Mouse (Mus musculus): ENCODE measurements around the gene Sh3bgrl2. TPM values are rescaled to one million over a fixed set of nuclear protein-coding genes. Genes with fewer than 3 reads are reported as not detected.

The Sh3bgrl2 gene
- total RNA-seq, 1 experiment, result 13.3 TPM

GRCm38 (mm10) chr9:83591848-83592456 is 43.8 kb downstream of the Sh3bgrl2 start:
- TF ChIP-seq ZC3H11A (IDR thresholded peaks at IDR 0.05; ENCODE audit: borderline replicate concordance, low read depth, low read length), result no peak
- TF ChIP-seq ZNF384 (IDR thresholded peaks at IDR 0.05; ENCODE audit: low read depth, low read length), result no peak
- TF ChIP-seq MAFK (IDR thresholded peaks at IDR 0.05; ENCODE audit: insufficient read depth, low read depth, low read length), result no peak
- no peak for TF ChIP-seq CHD2 (IDR thresholded peaks at IDR 0.05; ENCODE audit: low read depth, low read length)
- no peak for TF ChIP-seq HCFC1 (IDR thresholded peaks at IDR 0.05; ENCODE audit: borderline replicate concordance, insufficient read depth, low read length)
- H3K9me3 ChIP-seq (ENCODE audit: control insufficient read depth, insufficient read depth, low read depth, low read length), result no peaks in the 10 kb centered on the region
- DNase-seq (ENCODE audit: low read depth, low spot score), result no peak
- H3K9ac ChIP-seq (ENCODE audit: insufficient read depth, low read depth, low read length, poor library complexity, severe bottlenecking), result no peak overlapping the region
- no peak overlapping the region for H3K4me3 ChIP-seq (ENCODE audit: insufficient read depth in 1 of 2, low read depth in 1 of 2, low read length in 2 of 2, poor library complexity in 1 of 2, severe bottlenecking in 1 of 2)
- in situ Hi-C loops (cut with MboI; ENCODE audit: low sequenced_read_pairs in 2 of 2, unreplicated experiment in 2 of 2), result no loop called here
- no peak overlapping the region for H3K27ac ChIP-seq (ENCODE audit: insufficient read depth, low read depth, low read length, poor library complexity, severe bottlenecking)
- H3K4me1 ChIP-seq (ENCODE audit: control insufficient read depth in 2 of 2, insufficient read depth in 2 of 2, low read length in 2 of 2, poor library complexity in 1 of 2), result no peaks in the 10 kb centered on the region
- no peaks in the 10 kb centered on the region for H3K36me3 ChIP-seq (ENCODE audit: control insufficient read depth, insufficient read depth, low read length, poor library complexity, severe bottlenecking)

GRCm38 (mm10) chr9:83593811-83594210 is 45.7 kb downstream of the Sh3bgrl2 start:
- in situ Hi-C loops (cut with MboI; ENCODE audit: low sequenced_read_pairs in 2 of 2, unreplicated experiment in 2 of 2), result no loop called here
- no peaks in the 10 kb centered on the region for H3K9me3 ChIP-seq (ENCODE audit: control insufficient read depth, insufficient read depth, low read depth, low read length)
- H3K4me1 ChIP-seq (ENCODE audit: control insufficient read depth in 2 of 2, insufficient read depth in 2 of 2, low read length in 2 of 2, poor library complexity in 1 of 2), result no peaks in the 10 kb centered on the region

GRCm38 (mm10) chr9:83596132-83596531 is 48.0 kb downstream of the Sh3bgrl2 start:
- Histone ChIP-seq H3K4me1 (ENCODE audit: control insufficient read depth in 2 of 2, insufficient read depth in 2 of 2, low read length in 2 of 2, poor library complexity in 1 of 2) (no peaks in the 10 kb centered on the region), H3K27ac (ENCODE audit: insufficient read depth, low read depth, low read length, poor library complexity, severe bottlenecking) (no peak overlapping the region), H3K9ac (ENCODE audit: insufficient read depth, low read depth, low read length, poor library complexity, severe bottlenecking) (no peak overlapping the region), H3K9me3 (ENCODE audit: control insufficient read depth, insufficient read depth, low read depth, low read length) (no peaks in the 10 kb centered on the region), H3K36me3 (ENCODE audit: control insufficient read depth, insufficient read depth, low read length, poor library complexity, severe bottlenecking) (no peaks in the 10 kb centered on the region; the same call in 1 of the 2 replicates), H3K4me3 (ENCODE audit: insufficient read depth in 1 of 2, low read depth in 1 of 2, low read length in 2 of 2, poor library complexity in 1 of 2, severe bottlenecking in 1 of 2) (no peak overlapping the region)
- TF ChIP-seq MAFK (IDR thresholded peaks at IDR 0.05; ENCODE audit: insufficient read depth, low read depth, low read length), result no peak
- TF ChIP-seq ZC3H11A (IDR thresholded peaks at IDR 0.05; ENCODE audit: borderline replicate concordance, low read depth, low read length), result no peak
- in situ Hi-C loops (cut with MboI; ENCODE audit: low sequenced_read_pairs in 2 of 2, unreplicated experiment in 2 of 2), result no loop called here
- no peak for DNase-seq (ENCODE audit: low read depth, low spot score)

More at GRCm38 (mm10) chr9:83593811-83594210, 45.7 kb downstream of the Sh3bgrl2 start:
- no peak overlapping the region for H3K4me3 ChIP-seq (ENCODE audit: insufficient read depth in 1 of 2, low read depth in 1 of 2, low read length in 2 of 2, poor library complexity in 1 of 2, severe bottlenecking in 1 of 2)
- no peak overlapping the region for H3K27ac ChIP-seq (ENCODE audit: insufficient read depth, low read depth, low read length, poor library complexity, severe bottlenecking)
- H3K9ac ChIP-seq (ENCODE audit: insufficient read depth, low read depth, low read length, poor library complexity, severe bottlenecking), result no peak overlapping the region
- DNase-seq (ENCODE audit: low read depth, low spot score), result no peak
- no peaks in the 10 kb centered on the region; the same call in 1 of the 2 replicates for H3K36me3 ChIP-seq (ENCODE audit: control insufficient read depth, insufficient read depth, low read length, poor library complexity, severe bottlenecking)
- TF ChIP-seq HCFC1 (IDR thresholded peaks at IDR 0.05; ENCODE audit: borderline replicate concordance, insufficient read depth, low read length), result no peak

GRCm38 (mm10) chr9:83596646-83597481 is 48.7 kb downstream of the Sh3bgrl2 start:
- Histone ChIP-seq H3K36me3 (ENCODE audit: control insufficient read depth, insufficient read depth, low read length, poor library complexity, severe bottlenecking) (no peaks in the 10 kb centered on the region; the same call in 1 of the 2 replicates), H3K9me3 (ENCODE audit: control insufficient read depth, insufficient read depth, low read depth, low read length) (no peaks in the 10 kb centered on the region), H3K27ac (ENCODE audit: insufficient read depth, low read depth, low read length, poor library complexity, severe bottlenecking) (no peak overlapping the region), H3K4me3 (ENCODE audit: insufficient read depth in 1 of 2, low read depth in 1 of 2, low read length in 2 of 2, poor library complexity in 1 of 2, severe bottlenecking in 1 of 2) (no peak overlapping the region), H3K9ac (ENCODE audit: insufficient read depth, low read depth, low read length, poor library complexity, severe bottlenecking) (no peak overlapping the region), H3K4me1 (ENCODE audit: control insufficient read depth in 2 of 2, insufficient read depth in 2 of 2, low read length in 2 of 2, poor library complexity in 1 of 2) (no peaks in the 10 kb centered on the region)
- in situ Hi-C loops (cut with MboI; ENCODE audit: low sequenced_read_pairs in 2 of 2, unreplicated experiment in 2 of 2), result no loop called here
- no peak for DNase-seq (ENCODE audit: low read depth, low spot score)
- no peak for TF ChIP-seq MAFK (IDR thresholded peaks at IDR 0.05; ENCODE audit: insufficient read depth, low read depth, low read length)
- TF ChIP-seq HCFC1 (IDR thresholded peaks at IDR 0.05; ENCODE audit: borderline replicate concordance, insufficient read depth, low read length), result no peak
- no peak for TF ChIP-seq CHD2 (IDR thresholded peaks at IDR 0.05; ENCODE audit: low read depth, low read length)
- TF ChIP-seq ZNF384 (IDR thresholded peaks at IDR 0.05; ENCODE audit: low read depth, low read length), result no peak
- no peak for TF ChIP-seq ZC3H11A (IDR thresholded peaks at IDR 0.05; ENCODE audit: borderline replicate concordance, low read depth, low read length)
